Mouse (Mus musculus) lung, embryonic 16.5 days (tissue): ENCODE measurements around the gene Plpp6. TPM values are rescaled to one million over a fixed set of nuclear protein-coding genes. Genes with fewer than 3 reads are reported as not detected.

Experiments used
- ATAC-seq: fragments of 200-750 bp; cut with Nextera tagmentation; 2 replicates; pipeline ENCODE4 v1.8.0; 2017; ENCODE audit warnings: low read depth, mild to moderate bottlenecking, moderate library complexity
- H3K27ac ChIP-seq: fragments of 300-500 bp; sonication (generic); 2 replicates; pipeline ENCODE4 v1.5.1; 2014; ENCODE audit warnings: mild to moderate bottlenecking, control low read depth, low read length
- H3K27me3 ChIP-seq: fragments of 300-500 bp; sonication (generic); 2 replicates; pipeline ENCODE4 v1.6.1; 2014; ENCODE audit warnings: low read depth, low read length, mixed read lengths; ENCODE audit not compliant: control insufficient read depth, insufficient read depth
- H3K36me3 ChIP-seq: fragments of 300-500 bp; sonication (generic); 2 replicates; pipeline ENCODE4 v1.6.1; 2014; ENCODE audit warnings: low read length; ENCODE audit not compliant: control insufficient read depth, insufficient read depth
- H3K4me1 ChIP-seq: fragments of 300-500 bp; sonication (generic); replicated peaks from 2 replicates; pipeline ENCODE4 v1.6.1; 2014; ENCODE audit warnings: low read length, mixed read lengths; ENCODE audit not compliant: control insufficient read depth, insufficient read depth
- H3K4me2 ChIP-seq: fragments of 300-500 bp; sonication (generic); 2 replicates; pipeline ENCODE4 v1.6.1; 2014; ENCODE audit warnings: low read depth, low read length, control low read depth
- H3K4me3 ChIP-seq: fragments of 300-500 bp; sonication (generic); 2 replicates; pipeline ENCODE4 v1.5.1; 2014; ENCODE audit warnings: mild to moderate bottlenecking, low read length, control low read depth
- H3K9ac ChIP-seq: fragments of 300-500 bp; sonication (generic); 2 replicates; pipeline ENCODE4 v1.6.1; 2014; ENCODE audit warnings: low read length, control low read depth
- H3K9me3 ChIP-seq: fragments of 300-500 bp; sonication (generic); 2 replicates; pipeline ENCODE4 v1.6.1; 2016; ENCODE audit warnings: low read length; ENCODE audit not compliant: control insufficient read depth
- WGBS: fragments of 180-500 bp; shearing (Covaris S2); extraction: QIAGEN DNeasy Blood & Tissue Kit; methylation state at CpG from one replicate; pipeline ENCODE4 v1.1.7; 2014; 5-methylcytosine and 5-hydroxymethylcytosine counted together
- polyA plus RNA-seq: library from polyadenylated mRNA; unstranded; fragments of >200 nt; fragmentation: Nextera tagmentation; extraction: Ambion mirVana; gene quantifications from 2 replicates; pipeline ENCODE4 v1.2.1, GENCODE M21; 2015

Plpp6 gene
- polyA plus RNA-seq, 1 experiment from 2014 or later: 6.7 TPM

DNA sequence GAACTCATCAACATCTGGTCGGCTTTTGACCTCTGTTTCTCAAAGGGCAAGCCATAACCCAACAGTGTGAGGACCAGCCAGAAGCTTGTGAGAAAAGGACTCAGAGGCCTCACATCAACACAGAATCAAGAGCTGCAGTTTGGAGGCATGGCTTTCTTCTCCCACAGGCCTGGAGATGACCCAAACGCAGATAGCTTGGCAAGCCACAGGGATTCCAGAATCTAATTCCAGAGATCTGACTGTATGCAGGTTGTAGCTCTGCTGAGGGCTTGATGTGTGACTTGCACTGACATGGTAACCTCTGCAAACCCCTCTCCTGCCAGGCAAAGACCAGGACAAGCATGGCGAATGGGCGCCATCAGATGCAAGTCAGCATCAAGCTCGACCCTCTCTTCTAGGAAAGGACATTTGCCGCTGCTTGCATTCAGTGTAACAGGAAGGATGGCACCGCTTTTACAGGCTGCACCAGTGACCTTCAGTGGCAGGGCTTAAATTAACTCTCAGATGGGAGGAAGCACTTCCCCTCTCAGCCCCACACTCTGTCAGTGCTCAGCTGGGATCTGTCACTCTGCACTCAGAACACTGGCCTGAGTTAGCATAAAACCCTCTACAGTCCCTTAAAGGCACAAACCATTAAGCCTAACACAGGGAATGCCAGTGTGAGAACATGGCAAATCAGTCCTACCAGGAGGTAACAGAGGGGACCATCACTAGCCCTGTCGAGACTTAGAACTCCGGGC is 23.4 kb upstream of the Plpp6 start:
- WGBS: 43% methylated on average over 9 of the region's 9 CpGs
- no peaks in the 10 kb centered on the region for H3K9me3 ChIP-seq
- no peaks in the 10 kb centered on the region for H3K27me3 ChIP-seq
- peak overlapping the region; percentile 87 for H3K27ac ChIP-seq
- no peak overlapping the region for H3K4me2 ChIP-seq
- peaks cover 5% of the 10 kb centered on the region for H3K4me1 ChIP-seq
- ATAC-seq: peak; percentile 97
- H3K9ac ChIP-seq: no peak overlapping the region
- no peak overlapping the region for H3K4me3 ChIP-seq
- H3K36me3 ChIP-seq: no peaks in the 10 kb centered on the region

- 39% methylated on average over 4 of the region's 4 CpGs for WGBS
- no peak overlapping the region for H3K9ac ChIP-seq
- H3K4me1 ChIP-seq: peaks cover 5% of the 10 kb centered on the region
- no peak overlapping the region for H3K4me3 ChIP-seq
- no peaks in the 10 kb centered on the region for H3K27me3 ChIP-seq
- no peaks in the 10 kb centered on the region for H3K36me3 ChIP-seq
- H3K9me3 ChIP-seq: no peaks in the 10 kb centered on the region
- ATAC-seq: no peak
- H3K4me2 ChIP-seq: no peak overlapping the region
- H3K27ac ChIP-seq: peak overlapping the region; percentile 87; the same call in 1 of the 2 replicates
Measured at GRCm38 (mm10) chr19:28941271-28941670, 22.5 kb upstream of the Plpp6 start.

- Histone ChIP-seq H3K27ac (no peak overlapping the region), H3K4me2 (no peak overlapping the region), H3K36me3 (no peaks in the 10 kb centered on the region), H3K9me3 (no peaks in the 10 kb centered on the region), H3K9ac (no peak overlapping the region), H3K27me3 (no peaks in the 10 kb centered on the region), H3K4me3 (no peak overlapping the region), H3K4me1 (0 out of 2 replicates have a peak, but pooled peaks cover 4% of the 10 kb centered on the region)
- 15% methylated on average over 4 of the region's 4 CpGs for WGBS
- no peak for ATAC-seq
Measured at GRCm38 (mm10) chr19:28946782-28947181, 17.0 kb upstream of the Plpp6 start.

DNA sequence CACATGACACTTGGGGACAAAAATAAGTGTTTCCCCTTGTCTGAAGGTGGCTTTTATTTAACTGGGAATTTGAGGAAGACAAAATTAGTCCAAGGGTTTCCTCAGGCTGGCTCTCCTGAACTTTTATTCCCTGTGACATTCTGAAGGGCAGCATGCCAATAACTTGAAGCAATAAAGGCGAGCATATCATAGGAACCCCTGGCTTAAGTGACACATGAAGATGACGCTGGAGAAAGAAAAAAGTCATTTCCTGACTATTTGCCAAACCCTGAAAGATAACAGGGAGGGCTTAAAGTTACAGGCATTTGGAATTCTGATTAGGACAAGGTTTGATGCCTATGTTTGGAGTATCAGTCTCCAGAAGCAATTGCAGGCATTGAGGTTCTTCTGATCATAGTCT is 16.4 kb upstream of the Plpp6 start:
- H3K36me3 ChIP-seq: no peaks in the 10 kb centered on the region
- 0 out of 2 replicates have a peak, but pooled peaks cover 4% of the 10 kb centered on the region for H3K4me1 ChIP-seq
- no peak overlapping the region for H3K27ac ChIP-seq
- ATAC-seq: no peak
- no peak overlapping the region for H3K4me3 ChIP-seq
- no peak overlapping the region for H3K9ac ChIP-seq
- H3K9me3 ChIP-seq: no peaks in the 10 kb centered on the region
- no peak overlapping the region for H3K4me2 ChIP-seq
- no peaks in the 10 kb centered on the region for H3K27me3 ChIP-seq
- WGBS: 13% methylated on average over 2 of the region's 2 CpGs

GRCm38 (mm10) chr19:28951251-28951650 is 12.5 kb upstream of the Plpp6 start:
- Histone ChIP-seq H3K27me3 (no peaks in the 10 kb centered on the region), H3K36me3 (no peaks in the 10 kb centered on the region), H3K4me3 (no peak overlapping the region), H3K9ac (no peak overlapping the region), H3K4me2 (no peak overlapping the region), H3K4me1 (0 out of 2 replicates have a peak, but pooled peaks cover 4% of the 10 kb centered on the region), H3K27ac (no peak overlapping the region), H3K9me3 (no peaks in the 10 kb centered on the region)
- ATAC-seq: no peak
- 76% methylated on average over 5 of the region's 5 CpGs for WGBS

DNA sequence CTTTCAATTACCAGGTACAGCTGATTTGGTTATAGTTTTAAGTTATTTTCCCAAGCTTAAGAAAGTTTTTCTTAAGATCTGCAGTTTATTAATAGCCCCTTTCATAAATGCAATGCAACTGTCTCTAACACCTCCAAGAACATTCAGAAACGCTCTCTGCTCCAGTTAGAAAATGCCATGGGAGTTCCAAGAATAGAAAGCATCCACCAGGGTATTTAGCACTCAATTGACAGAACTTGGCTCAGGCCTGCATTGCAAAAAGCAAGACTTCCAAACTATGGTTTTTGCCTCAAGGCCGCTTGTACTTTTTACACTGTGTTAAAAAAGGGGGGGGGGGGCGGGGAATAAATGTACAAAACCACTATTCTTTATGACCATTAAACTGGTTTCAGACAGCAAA is 640 bp upstream of the Plpp6 start:
- H3K4me2 ChIP-seq: peak overlapping the region; percentile 74
- H3K9me3 ChIP-seq: no peaks in the 10 kb centered on the region
- WGBS: 32% methylated on average over 3 of the region's 3 CpGs
- ATAC-seq: peak; percentile 43; the same call in 1 of the 2 replicates
- H3K27me3 ChIP-seq: no peaks in the 10 kb centered on the region
- H3K4me3 ChIP-seq: peak overlapping the region; percentile 90
- H3K4me1 ChIP-seq: peaks cover 18% of the 10 kb centered on the region
- peak overlapping the region; percentile 66 for H3K27ac ChIP-seq
- H3K36me3 ChIP-seq: no peaks in the 10 kb centered on the region
- peak overlapping the region; percentile 89; the same call in 1 of the 2 replicates for H3K9ac ChIP-seq

- Histone ChIP-seq H3K27ac (peak overlapping the region; percentile 66), H3K36me3 (no peaks in the 10 kb centered on the region), H3K9ac (peak overlapping the region; percentile 89), H3K4me1 (peaks cover 19% of the 10 kb centered on the region), H3K27me3 (no peaks in the 10 kb centered on the region), H3K9me3 (no peaks in the 10 kb centered on the region), H3K4me3 (peak overlapping the region; percentile 90), H3K4me2 (peak overlapping the region; percentile 74)
- ATAC-seq: no peak
- 3% methylated on average over 4 of the region's 4 CpGs for WGBS
Measured at GRCm38 (mm10) chr19:28963513-28963841, 276 bp upstream of the Plpp6 start.

DNA sequence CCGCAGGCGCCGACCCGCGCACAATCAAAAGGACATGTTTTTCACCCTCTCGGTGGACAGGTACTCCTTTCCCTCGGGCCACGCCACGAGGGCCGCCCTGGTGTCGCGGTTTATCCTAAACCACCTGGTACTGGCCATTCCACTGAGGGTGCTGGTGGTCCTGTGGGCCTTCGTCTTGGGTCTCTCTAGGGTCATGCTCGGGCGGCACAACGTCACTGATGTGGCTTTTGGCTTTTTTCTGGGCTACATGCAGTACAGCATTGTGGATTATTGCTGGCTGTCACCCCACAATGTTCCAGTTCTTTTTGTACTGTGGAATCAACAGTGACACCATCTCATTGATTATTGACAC is 775 bp downstream of the Plpp6 start:
- no peak for ATAC-seq
- Histone ChIP-seq H3K27ac (no peak overlapping the region; the same call in 1 of the 2 replicates), H3K4me1 (peaks cover 19% of the 10 kb centered on the region), H3K36me3 (no peaks in the 10 kb centered on the region), H3K4me3 (peak overlapping the region; percentile 90), H3K27me3 (no peaks in the 10 kb centered on the region), H3K9me3 (no peaks in the 10 kb centered on the region), H3K4me2 (peak overlapping the region; percentile 74), H3K9ac (peak overlapping the region; percentile 89)
- 7% methylated on average over 16 of the region's 16 CpGs for WGBS

DNA sequence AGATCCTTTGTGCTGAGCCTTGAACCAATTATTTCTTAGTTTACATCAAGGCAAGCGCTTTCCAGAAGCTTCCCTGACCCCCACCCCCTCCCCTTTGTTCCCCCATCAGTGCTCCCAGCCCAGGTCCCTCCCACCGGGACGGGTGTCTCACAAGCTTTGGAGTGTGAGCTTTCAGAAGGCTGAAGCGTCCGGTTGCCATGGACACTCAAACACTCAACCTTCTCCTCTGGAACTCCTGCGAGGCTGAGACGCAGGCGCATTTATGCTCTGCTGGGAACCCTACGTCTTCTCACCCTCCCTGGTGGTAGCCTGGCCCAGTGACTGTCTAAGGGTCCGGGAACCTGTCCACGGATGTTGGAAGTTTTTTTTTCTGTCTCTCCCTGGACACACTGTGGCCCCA is 3.9 kb downstream of the Plpp6 start, which contains the start of gene 4430402I18Rik:
Gene 4430402I18Rik (minus strand): TSS at position 149 of the 400 bp plus-strand sequence.
- Histone ChIP-seq H3K9me3 (no peaks in the 10 kb centered on the region), H3K4me2 (0 out of 2 replicates have a peak within 1 kb of the TSS, but pooled peaks have one; percentile 27), H3K4me3 (no peak within 1 kb of the TSS), H3K27me3 (no peaks in the 10 kb centered on the region), H3K27ac (no peak within 1 kb of the TSS), H3K36me3 (no peaks in the 10 kb centered on the region), H3K4me1 (peaks cover 17% of the 10 kb centered on the region), H3K9ac (no peak within 1 kb of the TSS)
- ATAC-seq: peak; percentile 61
- 11% methylated on average over 11 of the region's 11 CpGs for WGBS
